Mouse (Mus musculus) bone marrow macrophage, adult 2 months (primary cell): ENCODE results near the gene Ccdc106.

Experiments used
- CTCF ChIP-seq: IDR thresholded peaks from 2 replicates; pipeline ENCODE4 v1.5.1; 2012; ENCODE audit warnings: low read depth, mild to moderate bottlenecking, low read length, moderate library complexity
- POLR2A ChIP-seq: IDR thresholded peaks from 2 replicates; pipeline ENCODE4 v1.6.1; 2012; ENCODE audit warnings: mild to moderate bottlenecking, low read depth, low read length, borderline replicate concordance

DNA sequence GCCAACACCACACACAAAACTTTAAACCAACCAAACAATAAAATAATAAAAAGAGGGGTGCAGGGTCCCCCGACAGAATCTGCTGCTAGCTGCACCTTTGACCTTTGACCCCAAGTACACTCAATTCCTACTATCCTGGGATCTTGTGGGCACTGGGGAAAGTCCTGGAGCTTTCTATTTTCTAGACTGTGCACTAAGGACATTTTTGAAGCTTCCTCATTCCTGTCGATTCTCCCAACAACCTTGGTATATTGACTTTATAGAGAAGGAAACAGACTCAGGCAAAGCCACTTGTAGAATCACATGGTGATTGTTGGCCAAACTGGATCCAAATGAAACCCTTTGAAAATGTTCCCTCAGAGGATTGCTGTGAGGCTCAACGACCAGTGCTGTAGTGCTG lies 4.3 kb upstream of the Ccdc106 start:
- no peak for TF ChIP-seq POLR2A
- TF ChIP-seq CTCF, result no peak
